Mouse (Mus musculus): Measurements from ENCODE around the gene Clrn3. TPM values are rescaled to one million over a fixed set of nuclear protein-coding genes. Genes with fewer than 3 reads are reported as not detected.
A peak's percentile ranks its signal among the peaks of the same experiment; 100 is the strongest.

Clrn3 gene
- total RNA-seq, 2 experiments from 2014 or later: not detected

GRCm38 (mm10) chr7:135486645-135487382, 41.6 kb downstream of the Clrn3 start:
- DNase-seq: no peak

GRCm38 (mm10) chr7:135485796-135486410, 42.6 kb downstream of the Clrn3 start:
- DNase-seq: peak; percentile 34

GRCm38 (mm10) chr7:135485116-135485795, 43.2 kb downstream of the Clrn3 start:
- no peak for DNase-seq

- DNase-seq: no peak
These were observed 44.1 kb downstream of the Clrn3 start for GRCm38 (mm10) chr7:135484341-135484740.

GRCm38 (mm10) chr7:135483751-135484150, 44.7 kb downstream of the Clrn3 start:
- no peak for DNase-seq

GRCm38 (mm10) chr7:135481150-135481549, 47.3 kb downstream of the Clrn3 start:
- no peak for DNase-seq

GRCm38 (mm10) chr7:135479912-135480311, 48.5 kb downstream of the Clrn3 start:
- DNase-seq: no peak

- no peak for DNase-seq
These were observed 49.1 kb downstream of the Clrn3 start for GRCm38 (mm10) chr7:135479322-135479880.

GRCm38 (mm10) chr7:135477256-135477655, 51.2 kb downstream of the Clrn3 start:
- no peak for DNase-seq

GRCm38 (mm10) chr7:135475981-135476380, 52.5 kb downstream of the Clrn3 start:
- DNase-seq: no peak

GRCm38 (mm10) chr7:135470319-135470718, 58.1 kb downstream of the Clrn3 start:
- DNase-seq: no peak

- no peak for DNase-seq
These were observed 59.8 kb downstream of the Clrn3 start for GRCm38 (mm10) chr7:135468631-135469030.

GRCm38 (mm10) chr7:135465293-135465692, 63.2 kb downstream of the Clrn3 start:
- no peak for DNase-seq

GRCm38 (mm10) chr7:135464689-135465259, 63.7 kb downstream of the Clrn3 start:
- DNase-seq: peak; percentile 38

Small RNA genes within 50 kb of the gene (microRNA-seq; reads per million reads assigned to microRNA genes)
- 0 reads per million in 2 experiments for gene Mir1962

Other genes starting within 250 kb of the Clrn3 start
- gene Foxi2, start 118.3 kb downstream of the Clrn3 start, total RNA-seq (2021): not detected
- gene Ptpre, start 8.8 kb upstream of the Clrn3 start, total RNA-seq (2021): 10 to 100 TPM in 1 of 2 experiments, 1 to 10 TPM in 1; 8.2 to 10.6 TPM
- 10 to 100 TPM; 28.0 to 37.0 TPM for gene Mki67, start 187.7 kb upstream of the Clrn3 start, total RNA-seq (2021)

All from gastrocnemius, postnatal 10 days (tissue).